Mouse (Mus musculus) frontal cortex, adult (tissue): ENCODE data around the gene Elf2.
"Not testable (repeated sequence)": the region's sequence is repeated elsewhere in the genome, so short reads cannot be mapped to it uniquely, and the experiment has no call there.

Experiments used
- ATAC-seq: cut with Nextera tagmentation; 2 replicates; pipeline ENCODE4 v1.9.2; 2017; ENCODE audit warnings: mild to moderate bottlenecking, moderate library complexity, mixed read lengths; ENCODE audit not compliant: low TSS enrichment

The Elf2 gene

DNA sequence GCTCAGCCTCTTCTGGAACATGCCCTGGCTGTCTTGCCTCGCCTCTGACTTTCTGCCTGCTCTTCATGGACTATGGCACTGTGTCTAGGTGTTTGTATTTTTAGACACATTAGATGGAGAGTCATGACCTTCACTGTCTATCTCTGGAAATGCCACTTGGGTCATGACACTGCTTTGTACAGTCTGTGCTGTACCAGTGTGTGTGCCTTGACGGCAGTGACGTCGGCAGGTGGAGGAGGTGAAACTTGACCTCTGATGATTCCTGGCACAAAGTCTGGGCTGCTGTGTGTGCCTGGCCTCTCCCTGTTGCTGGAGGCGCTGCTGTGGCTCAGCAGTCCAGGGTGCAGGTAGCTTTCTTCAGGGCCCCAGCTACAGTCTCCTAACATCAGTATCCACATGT lies 107.0 kb downstream of the Elf2 start:
- no peak for ATAC-seq

DNA sequence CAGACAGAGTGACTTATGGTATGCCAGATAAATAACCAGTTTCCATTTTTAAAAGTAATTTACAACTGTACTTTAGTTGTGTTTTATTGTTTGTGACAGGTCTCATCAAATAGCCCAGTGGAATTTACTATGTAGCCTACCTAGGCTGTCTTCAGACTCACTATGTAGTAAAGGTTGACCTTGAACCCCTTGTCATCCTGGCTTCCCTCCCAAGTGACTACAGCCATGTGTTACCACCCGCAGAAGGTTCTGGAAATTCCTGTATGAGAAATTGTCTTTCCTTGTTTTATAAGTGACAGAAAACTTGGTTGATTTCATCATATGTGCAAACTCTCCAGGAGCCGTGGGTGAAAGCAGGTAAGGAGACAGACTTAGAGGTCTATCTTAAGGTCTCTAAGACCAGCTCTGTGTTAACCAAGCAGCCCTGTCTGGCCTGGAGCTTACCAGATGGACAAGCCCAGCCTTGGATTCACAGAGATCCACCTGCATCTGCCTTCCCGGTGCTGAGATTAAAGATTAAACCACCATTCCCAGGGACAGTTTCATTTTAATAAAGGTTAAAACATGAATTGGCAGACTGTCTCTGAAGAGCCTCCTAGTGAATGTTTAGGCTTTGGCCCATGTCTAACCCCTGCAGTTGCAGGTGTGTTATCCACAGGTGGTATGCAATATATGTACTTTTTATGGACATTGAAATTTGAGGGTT lies 108.1 kb downstream of the Elf2 start:
- no peak for ATAC-seq

DNA sequence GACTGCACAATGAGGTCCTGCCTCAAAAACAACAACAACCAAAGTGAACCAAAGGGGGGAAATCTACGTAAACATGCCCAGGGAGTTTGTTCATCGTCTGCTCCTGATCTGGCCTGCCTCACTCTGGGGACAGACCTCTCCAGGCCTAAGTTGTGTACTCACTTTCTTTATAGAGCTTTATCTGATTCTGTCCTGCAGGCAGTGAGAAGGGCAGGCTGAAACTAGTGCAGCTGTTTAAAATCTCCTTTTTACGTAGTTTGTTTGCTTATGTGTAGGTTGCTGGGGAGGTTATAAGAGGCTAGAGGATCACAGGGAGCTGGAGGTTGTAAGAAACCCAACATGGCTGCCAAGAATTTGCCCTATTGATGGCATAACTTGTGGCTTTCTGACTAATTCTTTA lies 109.0 kb downstream of the Elf2 start:
- ATAC-seq, result no peak

DNA sequence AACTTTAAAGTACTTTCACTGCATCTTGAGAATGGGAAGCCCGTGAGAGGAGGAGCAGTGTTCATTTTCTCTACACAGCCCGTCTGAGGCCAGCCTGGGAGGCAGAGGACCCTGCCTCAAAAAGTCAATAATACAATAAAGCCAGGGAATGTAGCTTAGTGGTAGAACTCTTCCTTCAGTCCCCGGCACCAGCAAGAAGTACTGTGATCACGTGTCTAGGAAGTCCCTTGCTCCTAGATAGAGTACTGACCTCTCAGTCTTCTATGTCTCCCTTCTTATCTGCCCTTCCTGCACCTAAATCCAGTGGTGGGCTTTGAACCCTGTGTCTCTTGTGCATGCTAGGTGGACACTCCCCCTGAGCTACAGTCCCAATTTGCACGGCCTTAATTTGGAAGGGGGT lies 109.6 kb downstream of the Elf2 start:
- ATAC-seq, result no peak

GRCm38 (mm10) chr3:51230146-51230835 lies 110.2 kb downstream of the Elf2 start:
- no peak for ATAC-seq

DNA sequence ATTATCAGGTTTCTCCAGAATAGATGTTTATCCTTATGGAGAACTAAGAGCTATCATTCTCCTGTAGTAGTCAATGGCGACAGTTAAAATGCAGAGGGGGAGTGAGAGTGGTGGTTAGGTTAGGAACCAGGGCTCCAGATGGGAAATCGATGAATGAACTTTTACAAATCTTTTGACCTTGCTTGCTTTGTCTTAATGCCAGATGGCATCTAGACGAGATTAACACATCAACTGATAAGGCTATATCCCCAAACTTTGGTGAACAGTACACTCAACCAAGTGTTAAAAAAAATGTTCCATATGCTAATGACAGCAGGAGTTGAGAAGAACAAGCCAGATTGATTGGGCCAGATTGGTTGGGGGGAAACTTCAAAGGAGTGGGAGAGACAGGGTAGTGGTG lies 111.2 kb downstream of the Elf2 start:
- no peak for ATAC-seq

DNA sequence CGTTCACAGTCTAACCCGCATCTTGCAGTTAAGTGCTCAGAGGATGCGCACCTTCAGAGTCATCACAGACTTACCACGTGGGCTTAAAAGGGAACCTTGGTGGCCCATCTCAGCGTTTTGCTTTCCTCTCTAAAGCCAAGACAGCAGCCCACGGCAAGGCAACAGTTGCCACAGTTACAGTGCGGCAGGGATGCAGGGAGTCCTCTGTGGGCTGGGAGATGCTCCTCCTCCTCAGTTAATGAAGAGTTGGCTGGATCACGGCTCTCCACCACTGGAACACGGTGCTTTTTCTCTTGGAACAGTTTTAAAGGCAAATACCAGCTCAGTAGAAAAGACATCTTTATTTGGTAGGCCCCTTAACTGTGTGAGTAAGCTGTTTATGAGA lies 111.7 kb downstream of the Elf2 start:
- peak; percentile 50 for ATAC-seq

GRCm38 (mm10) chr3:51228038-51228820 lies 112.2 kb downstream of the Elf2 start:
- no peak for ATAC-seq

DNA sequence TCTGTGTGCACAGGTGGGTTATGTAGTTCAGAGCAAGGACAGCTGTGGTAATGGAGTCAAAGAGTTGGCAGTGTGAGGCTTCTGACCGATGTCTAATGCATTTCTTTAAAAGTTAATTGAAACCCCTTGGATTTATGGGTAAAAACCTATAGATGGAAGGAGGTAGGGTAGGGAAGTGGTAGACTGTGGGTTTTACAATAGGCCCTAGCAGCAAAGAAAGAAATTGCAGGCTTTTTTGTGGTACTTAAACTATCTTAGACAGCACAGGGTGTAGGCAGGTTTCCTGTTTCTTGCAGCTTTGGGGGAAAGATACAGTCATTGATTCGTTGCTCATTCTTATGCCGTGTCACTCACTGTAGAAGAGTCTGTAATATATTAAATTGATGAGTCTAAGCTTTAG lies 113.9 kb downstream of the Elf2 start:
- no peak for ATAC-seq

DNA sequence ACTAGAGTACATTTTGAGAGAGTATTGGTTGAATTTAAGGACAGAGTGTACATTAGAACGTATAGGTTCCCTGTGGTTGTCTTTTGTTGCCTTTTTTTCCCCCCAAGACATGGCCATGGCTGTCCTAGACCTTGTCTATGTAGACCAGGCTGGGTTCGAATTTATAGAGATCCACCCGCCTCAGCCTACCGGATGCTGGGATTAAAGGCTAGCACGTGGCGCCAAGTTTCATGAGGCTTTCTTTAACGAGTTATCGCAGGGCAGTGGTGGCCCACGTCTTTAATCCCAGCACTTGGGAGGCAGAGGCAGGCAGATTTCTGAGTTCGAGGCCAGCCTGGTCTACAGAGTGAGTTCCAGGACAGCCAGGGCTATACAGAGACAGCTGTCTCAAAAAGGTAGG lies 114.5 kb downstream of the Elf2 start:
- no peak for ATAC-seq

DNA sequence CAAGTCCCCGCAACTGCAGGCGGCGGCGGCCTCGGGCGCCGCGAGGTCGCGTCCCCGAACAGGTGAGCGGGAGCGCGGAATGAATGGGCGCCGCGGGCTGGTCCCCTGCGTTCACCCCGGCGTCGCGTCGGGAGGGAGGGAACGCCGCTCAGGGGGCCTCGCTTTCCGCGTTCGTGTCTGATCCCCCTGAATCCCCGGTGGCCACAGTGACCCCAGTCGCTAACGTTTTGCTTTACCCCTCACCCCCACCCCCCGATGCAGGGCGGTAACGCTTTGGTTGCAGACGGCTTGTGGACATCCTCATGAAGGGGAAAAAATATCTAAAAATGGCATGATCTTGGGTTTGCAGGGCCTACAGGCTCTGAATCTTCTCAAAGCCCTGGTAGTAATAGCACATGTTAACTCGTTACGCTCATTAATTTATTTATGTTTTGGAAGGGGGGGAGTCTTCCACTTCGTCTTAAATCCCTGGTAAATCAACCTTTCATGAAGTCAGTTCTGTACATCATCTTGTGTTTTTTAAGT lies 115.2 kb downstream of the Elf2 start:
- no peak; the same call in 1 of the 2 replicates for ATAC-seq

GRCm38 (mm10) chr3:51224363-51225225 lies 115.9 kb downstream of the Elf2 start, which contains the start of gene Noct:
Gene Noct (plus strand): TSS chr3:51224447.
- ATAC-seq, result peak; percentile 87

GRCm38 (mm10) chr3:51223556-51223955 lies 116.9 kb downstream of the Elf2 start:
- ATAC-seq, result no peak

GRCm38 (mm10) chr3:51222834-51223460 lies 117.5 kb downstream of the Elf2 start:
- no peak for ATAC-seq

- no peak for ATAC-seq
These were observed 118.2 kb downstream of the Elf2 start for GRCm38 (mm10) chr3:51222302-51222701.

GRCm38 (mm10) chr3:51221847-51222246 lies 118.6 kb downstream of the Elf2 start:
- ATAC-seq, result no peak

DNA sequence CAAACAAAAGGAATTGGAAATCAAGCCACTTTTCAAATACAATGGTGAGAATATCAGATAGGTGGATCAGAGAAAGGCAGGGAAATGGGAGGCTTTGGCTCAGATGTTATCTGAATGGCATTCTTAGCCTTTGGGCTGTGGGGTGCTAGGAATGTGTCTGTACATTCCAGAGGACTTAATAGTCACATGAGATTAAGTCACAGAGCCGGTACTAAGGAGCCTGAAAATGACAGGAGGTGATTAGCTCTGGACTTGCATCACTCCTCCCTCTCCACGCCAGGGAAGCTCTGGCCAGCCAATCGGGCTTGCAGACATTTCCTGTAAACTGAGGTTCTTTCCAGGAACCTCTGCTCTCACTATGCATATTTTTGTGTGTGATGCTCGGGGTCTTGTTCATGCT lies 119.6 kb downstream of the Elf2 start:
- ATAC-seq, result no peak

GRCm38 (mm10) chr3:51219213-51219612 lies 121.2 kb downstream of the Elf2 start:
- ATAC-seq, result no peak

- ATAC-seq, result not testable (repeated sequence)
These were observed 122.1 kb downstream of the Elf2 start for GRCm38 (mm10) chr3:51218385-51218784.

GRCm38 (mm10) chr3:51216351-51216750 lies 124.1 kb downstream of the Elf2 start:
- ATAC-seq, result not testable (repeated sequence)

- no peak for ATAC-seq
These were observed 124.8 kb downstream of the Elf2 start for GRCm38 (mm10) chr3:51215681-51216080.
